Mouse (Mus musculus): ENCODE data around the gene Capn13.
A peak's percentile ranks its signal among the peaks of the same experiment; 100 is the strongest.

DNA sequence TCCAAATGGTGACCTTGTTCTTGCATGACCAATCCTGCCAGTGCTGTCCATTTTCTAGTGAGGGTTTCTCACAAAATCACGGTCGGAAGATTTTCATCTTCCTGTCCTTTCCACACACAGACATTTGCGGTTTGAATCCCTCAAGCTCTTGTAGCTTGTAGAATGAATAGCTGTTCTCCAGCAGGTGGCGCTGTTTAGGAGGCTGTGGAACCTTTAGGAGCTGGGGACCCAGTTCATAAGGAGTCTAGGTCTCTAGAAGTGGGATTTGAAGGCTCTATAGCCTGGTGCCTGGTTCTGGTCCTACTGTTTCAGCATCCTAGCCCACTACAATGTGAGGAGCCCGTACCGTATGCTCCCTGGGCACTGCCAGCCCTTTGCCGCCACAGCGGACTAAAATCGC is 95.0 kb downstream of the Capn13 start:
- TF ChIP-seq CTCF (IDR thresholded peaks at IDR 0.05; ENCODE audit: control insufficient read depth, insufficient read depth, insufficient read length) (peak; percentile 38), MYOD1 (IDR thresholded peaks at IDR 0.05; ENCODE audit: control insufficient read depth, insufficient read length, low read depth) (no peak), MAX (IDR thresholded peaks at IDR 0.05) (no peak), USF1 (IDR thresholded peaks at IDR 0.05; ENCODE audit: low read depth) (no peak), MYOG (IDR thresholded peaks at IDR 0.05; ENCODE audit: control insufficient read depth, extremely low read depth, insufficient read length) (no peak)
